Mouse (Mus musculus): ENCODE measurements around the gene Frem3. TPM values are rescaled to one million over a fixed set of nuclear protein-coding genes. Genes with fewer than 3 reads are reported as not detected.

Frem3 gene
- 0.48 TPM for polyA plus RNA-seq (2014; fragmentation: Illumina TruSeq; extraction: RNeasy Lipid Tissue Mini Kit (QIAGEN cat#74804); ENCODE audit: low read depth, low replicate concordance)

GRCm38 (mm10) chr8:80610549-80611440 is at the start of gene Frem3:
TSS of gene Frem3 (plus strand) at chr8:80611080.

GRCm38 (mm10) chr8:80739155-80739924 is 128.5 kb downstream of the Frem3 start, which contains the start of gene Smarca5:
TSS of gene Smarca5 (minus strand) at chr8:80739497.

Other genes starting within 250 kb of the Frem3 start
- 0.27 TPM for gene Gypa, start 117.3 kb upstream of the Frem3 start, polyA plus RNA-seq (2014; fragmentation: Illumina TruSeq; extraction: RNeasy Lipid Tissue Mini Kit (QIAGEN cat#74804); ENCODE audit: low read depth, low replicate concordance)
- gene Smarca5, start 128.4 kb downstream of the Frem3 start, polyA plus RNA-seq (2014; fragmentation: Illumina TruSeq; extraction: RNeasy Lipid Tissue Mini Kit (QIAGEN cat#74804); ENCODE audit: low read depth, low replicate concordance) = 24.9 TPM